Mouse (Mus musculus): ENCODE results near the gene Taar4. TPM values are rescaled to one million over a fixed set of nuclear protein-coding genes. Genes with fewer than 3 reads are reported as not detected.

Taar4 gene
- polyA plus RNA-seq, 1 experiment from 2014 or later: not detected

GRCm38 (mm10) chr10:23993381-23993780, 33.1 kb downstream of the Taar4 start, which contains the start of gene Taar7a:
TSS of gene Taar7a (minus strand) at chr10:23993481.
- Histone ChIP-seq H3K27ac (ENCODE audit: low read depth, low read length) (no peak within 1 kb of the TSS), H3K9ac (ENCODE audit: low read depth, low read length) (no peak within 1 kb of the TSS), H3K27me3 (replicated peaks; ENCODE audit: control insufficient read depth, insufficient read depth, low read length) (no peaks in the 10 kb centered on the region), H3K36me3 (ENCODE audit: control insufficient read depth, insufficient read depth) (no peaks in the 10 kb centered on the region), H3K4me2 (replicated peaks; ENCODE audit: low read depth) (no peak within 1 kb of the TSS), H3K4me3 (ENCODE audit: low read depth, low read length) (no peak within 1 kb of the TSS), H3K4me1 (replicated peaks; ENCODE audit: control insufficient read depth, insufficient read depth, low read length) (no peaks in the 10 kb centered on the region), H3K9me3 (ENCODE audit: control insufficient read depth) (no peaks in the 10 kb centered on the region)
- TF ChIP-seq CTCF (IDR thresholded peaks at IDR 0.05; ENCODE audit: low read depth): no peak
- WGBS: 84% methylated on average over 3 of the region's 3 CpGs
- no peak for ATAC-seq

GRCm38 (mm10) chr10:23999639-24000038, 39.3 kb downstream of the Taar4 start, which contains the start of gene Taar7b:
TSS of gene Taar7b (plus strand) at chr10:23999939.
- WGBS: 76% methylated on average over 1 of the region's 1 CpGs
- no peak within 1 kb of the TSS for H3K4me2 ChIP-seq (replicated peaks; ENCODE audit: low read depth)
- H3K27me3 ChIP-seq (replicated peaks; ENCODE audit: control insufficient read depth, insufficient read depth, low read length): no peaks in the 10 kb centered on the region
- H3K27ac ChIP-seq (ENCODE audit: low read depth, low read length): no peak within 1 kb of the TSS
- no peak within 1 kb of the TSS for H3K9ac ChIP-seq (ENCODE audit: low read depth, low read length)
- no peak within 1 kb of the TSS for H3K4me3 ChIP-seq (ENCODE audit: low read depth, low read length)
- TF ChIP-seq CTCF (IDR thresholded peaks at IDR 0.05; ENCODE audit: low read depth): no peak
- no peaks in the 10 kb centered on the region for H3K9me3 ChIP-seq (ENCODE audit: control insufficient read depth)
- H3K4me1 ChIP-seq (replicated peaks; ENCODE audit: control insufficient read depth, insufficient read depth, low read length): no peaks in the 10 kb centered on the region
- ATAC-seq: no peak
- no peaks in the 10 kb centered on the region for H3K36me3 ChIP-seq (ENCODE audit: control insufficient read depth, insufficient read depth)

DNA sequence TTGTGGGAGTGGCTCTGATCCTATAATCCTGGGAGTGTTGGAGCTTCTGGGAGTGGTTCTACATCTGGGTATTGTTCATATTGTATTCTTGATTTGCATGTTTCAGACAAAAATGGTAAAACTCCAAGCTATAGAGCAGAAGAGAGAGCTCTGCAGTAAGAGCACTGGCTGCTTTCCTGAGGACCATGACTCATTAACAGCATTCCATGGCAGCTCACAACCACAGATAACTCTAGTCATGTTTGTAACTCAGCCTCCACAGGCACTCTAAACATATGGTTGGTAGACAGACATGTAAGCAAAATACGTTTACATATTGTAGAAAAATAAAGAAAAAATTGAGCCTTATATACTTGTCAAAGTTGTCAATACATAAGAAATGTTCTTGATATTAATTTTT, 46.1 kb downstream of the Taar4 start:
- TF ChIP-seq CTCF (IDR thresholded peaks at IDR 0.05; ENCODE audit: low read depth): no peak
- H3K27me3 ChIP-seq (replicated peaks; ENCODE audit: control insufficient read depth, insufficient read depth, low read length): no peaks in the 10 kb centered on the region
- no peaks in the 10 kb centered on the region for H3K36me3 ChIP-seq (ENCODE audit: control insufficient read depth, insufficient read depth)
- no peaks in the 10 kb centered on the region for H3K4me1 ChIP-seq (replicated peaks; ENCODE audit: control insufficient read depth, insufficient read depth, low read length)
- no peak for ATAC-seq
- no peak overlapping the region for H3K4me3 ChIP-seq (ENCODE audit: low read depth, low read length)
- H3K9me3 ChIP-seq (ENCODE audit: control insufficient read depth): no peaks in the 10 kb centered on the region
- no peak overlapping the region for H3K4me2 ChIP-seq (replicated peaks; ENCODE audit: low read depth)
- no peak overlapping the region for H3K27ac ChIP-seq (ENCODE audit: low read depth, low read length)
- H3K9ac ChIP-seq (ENCODE audit: low read depth, low read length): no peak overlapping the region
- 65% methylated on average over 1 of the region's 1 CpGs for WGBS

- TF ChIP-seq CTCF (IDR thresholded peaks at IDR 0.05; ENCODE audit: low read depth): no peak
- H3K4me3 ChIP-seq (ENCODE audit: low read depth, low read length): no peak overlapping the region
- no peak for ATAC-seq
- H3K4me2 ChIP-seq (replicated peaks; ENCODE audit: low read depth): no peak overlapping the region
- no peak overlapping the region for H3K9ac ChIP-seq (ENCODE audit: low read depth, low read length)
- no peak overlapping the region for H3K27ac ChIP-seq (ENCODE audit: low read depth, low read length)
- H3K36me3 ChIP-seq (ENCODE audit: control insufficient read depth, insufficient read depth): no peaks in the 10 kb centered on the region
- no peaks in the 10 kb centered on the region for H3K27me3 ChIP-seq (replicated peaks; ENCODE audit: control insufficient read depth, insufficient read depth, low read length)
- 42% methylated on average over 2 of the region's 2 CpGs for WGBS
- H3K9me3 ChIP-seq (ENCODE audit: control insufficient read depth): no peaks in the 10 kb centered on the region
- H3K4me1 ChIP-seq (replicated peaks; ENCODE audit: control insufficient read depth, insufficient read depth, low read length): no peaks in the 10 kb centered on the region
These were observed 46.7 kb downstream of the Taar4 start for GRCm38 (mm10) chr10:24007034-24007433.

GRCm38 (mm10) chr10:24008143-24008542, 47.8 kb downstream of the Taar4 start:
- Histone ChIP-seq H3K9ac (ENCODE audit: low read depth, low read length) (no peak overlapping the region), H3K4me3 (ENCODE audit: low read depth, low read length) (no peak overlapping the region), H3K27ac (ENCODE audit: low read depth, low read length) (no peak overlapping the region), H3K9me3 (ENCODE audit: control insufficient read depth) (no peaks in the 10 kb centered on the region), H3K27me3 (replicated peaks; ENCODE audit: control insufficient read depth, insufficient read depth, low read length) (no peaks in the 10 kb centered on the region), H3K4me1 (replicated peaks; ENCODE audit: control insufficient read depth, insufficient read depth, low read length) (no peaks in the 10 kb centered on the region), H3K4me2 (replicated peaks; ENCODE audit: low read depth) (no peak overlapping the region), H3K36me3 (ENCODE audit: control insufficient read depth, insufficient read depth) (no peaks in the 10 kb centered on the region)
- no peak for TF ChIP-seq CTCF (IDR thresholded peaks at IDR 0.05; ENCODE audit: low read depth)
- ATAC-seq: no peak
- WGBS: 78% methylated on average over 1 of the region's 1 CpGs

Other genes starting within 250 kb of the Taar4 start
- 144 and 151 TPM in 2 replicates for gene Rps12, start 173.2 kb upstream of the Taar4 start, polyA plus RNA-seq (2015; fragmentation: Nextera tagmentation; extraction: Ambion mirVana)
- 12.9 and 14.0 TPM in 2 replicates for gene Slc18b1, start 163.5 kb upstream of the Taar4 start, polyA plus RNA-seq (2015; fragmentation: Nextera tagmentation; extraction: Ambion mirVana)
- 0.10 TPM in 1 of 2 replicates, not detected in the other for gene Vnn3, start 109.0 kb upstream of the Taar4 start, polyA plus RNA-seq (2015; fragmentation: Nextera tagmentation; extraction: Ambion mirVana)
- gene Vnn1, start 65.8 kb upstream of the Taar4 start, polyA plus RNA-seq (2015; fragmentation: Nextera tagmentation; extraction: Ambion mirVana): 7.4 and 8.2 TPM in 2 replicates
- gene Taar1, start 40.1 kb upstream of the Taar4 start, polyA plus RNA-seq (2015; fragmentation: Nextera tagmentation; extraction: Ambion mirVana): not detected in 2 replicates
- gene Taar2, start 21.9 kb upstream of the Taar4 start, polyA plus RNA-seq (2015; fragmentation: Nextera tagmentation; extraction: Ambion mirVana): not detected in 2 replicates
- not detected in 2 replicates for gene Taar3, start 10.9 kb upstream of the Taar4 start, polyA plus RNA-seq (2015; fragmentation: Nextera tagmentation; extraction: Ambion mirVana)
- not detected in 2 replicates for gene Taar5, start 10.2 kb downstream of the Taar4 start, polyA plus RNA-seq (2015; fragmentation: Nextera tagmentation; extraction: Ambion mirVana)
- not detected in 2 replicates for gene Taar6, start 25.2 kb downstream of the Taar4 start, polyA plus RNA-seq (2015; fragmentation: Nextera tagmentation; extraction: Ambion mirVana)
- gene Taar7a, start 33.0 kb downstream of the Taar4 start, polyA plus RNA-seq (2015; fragmentation: Nextera tagmentation; extraction: Ambion mirVana): not detected in 2 replicates
- not detected in 2 replicates for gene Taar7b, start 39.4 kb downstream of the Taar4 start, polyA plus RNA-seq (2015; fragmentation: Nextera tagmentation; extraction: Ambion mirVana)
- not detected in 2 replicates for gene Taar7d, start 66.7 kb downstream of the Taar4 start, polyA plus RNA-seq (2015; fragmentation: Nextera tagmentation; extraction: Ambion mirVana)
- not detected in 2 replicates for gene Taar7e, start 77.1 kb downstream of the Taar4 start, polyA plus RNA-seq (2015; fragmentation: Nextera tagmentation; extraction: Ambion mirVana)
- not detected in 2 replicates for gene Taar7f, start 89.0 kb downstream of the Taar4 start, polyA plus RNA-seq (2015; fragmentation: Nextera tagmentation; extraction: Ambion mirVana)
- gene Taar8a, start 116.0 kb downstream of the Taar4 start, polyA plus RNA-seq (2015; fragmentation: Nextera tagmentation; extraction: Ambion mirVana): not detected in 2 replicates
- not detected in 2 replicates for gene Taar8b, start 131.8 kb downstream of the Taar4 start, polyA plus RNA-seq (2015; fragmentation: Nextera tagmentation; extraction: Ambion mirVana)
- gene Taar8c, start 141.4 kb downstream of the Taar4 start, polyA plus RNA-seq (2015; fragmentation: Nextera tagmentation; extraction: Ambion mirVana): not detected in 2 replicates
- not detected in 2 replicates for gene Taar9, start 149.0 kb downstream of the Taar4 start, polyA plus RNA-seq (2015; fragmentation: Nextera tagmentation; extraction: Ambion mirVana)
- 171 and 189 TPM in 2 replicates for gene Stx7, start 188.8 kb downstream of the Taar4 start, polyA plus RNA-seq (2015; fragmentation: Nextera tagmentation; extraction: Ambion mirVana)